Mouse (Mus musculus) liver, adult (tissue): ENCODE data around the gene 1600002K03Rik.

ENCODE experiments used
- GATA4 ChIP-seq: IDR thresholded peaks from 2 replicates; pipeline ENCODE4 v1.6.1; 2014; ENCODE audit warnings: mild to moderate bottlenecking, low read length; ENCODE audit not compliant: insufficient replicate concordance

1600002K03Rik gene

GRCm38 (mm10) chr10:80177441-80178279 lies 4.9 kb downstream of the 1600002K03Rik start:
- no peak for TF ChIP-seq GATA4

GRCm38 (mm10) chr10:80179068-80180051 lies 6.6 kb downstream of the 1600002K03Rik start, which contains the start of gene Efna2:
Gene Efna2 (plus strand): TSS chr10:80179482.
- no peak for TF ChIP-seq GATA4

- no peak for TF ChIP-seq GATA4
Observed at GRCm38 (mm10) chr10:80180288-80180687, 7.5 kb downstream of the 1600002K03Rik start.

GRCm38 (mm10) chr10:80180823-80181222 lies 8.1 kb downstream of the 1600002K03Rik start:
- TF ChIP-seq GATA4 = no peak

GRCm38 (mm10) chr10:80182547-80182946 lies 9.8 kb downstream of the 1600002K03Rik start:
- no peak for TF ChIP-seq GATA4

- no peak for TF ChIP-seq GATA4
Observed at GRCm38 (mm10) chr10:80186649-80187048, 13.9 kb downstream of the 1600002K03Rik start.

- no peak for TF ChIP-seq GATA4
Observed at GRCm38 (mm10) chr10:80187739-80188138, 15.0 kb downstream of the 1600002K03Rik start.

GRCm38 (mm10) chr10:80188453-80189024 lies 15.8 kb downstream of the 1600002K03Rik start:
- no peak for TF ChIP-seq GATA4

GRCm38 (mm10) chr10:80189999-80190398 lies 17.3 kb downstream of the 1600002K03Rik start:
- TF ChIP-seq GATA4 = no peak

- no peak for TF ChIP-seq GATA4
Observed at GRCm38 (mm10) chr10:80190491-80191051, 17.8 kb downstream of the 1600002K03Rik start.

- TF ChIP-seq GATA4 = no peak
Observed at GRCm38 (mm10) chr10:80193976-80194375, 21.2 kb downstream of the 1600002K03Rik start.

- TF ChIP-seq GATA4 = no peak
Observed at GRCm38 (mm10) chr10:80194441-80194840, 21.7 kb downstream of the 1600002K03Rik start.

GRCm38 (mm10) chr10:80196167-80196566 lies 23.4 kb downstream of the 1600002K03Rik start:
- TF ChIP-seq GATA4 = no peak

GRCm38 (mm10) chr10:80196778-80197581 lies 24.2 kb downstream of the 1600002K03Rik start:
- no peak for TF ChIP-seq GATA4
